Mouse (Mus musculus) layer of hippocampus, adult 2 months (tissue): ENCODE measurements at regions not wholly inside any gene's neighbourhood (a gene's known extent, or its start where the extent isn't known, plus 50 kb on each side); places are given as distances from the start of the nearest gene placed in this dataset.

ENCODE experiments used
- DNase-seq, 2 experiments: peaks; one replicate each; pipeline ENCODE4 v3.0.0; 2022; ENCODE audit warnings: low spot score in 2 of 2
- H3K27ac ChIP-seq: fragments of 200-600 bp; 2 replicates; pipeline ENCODE4 v1.8.1; 2022
- H3K4me3 ChIP-seq: fragments of 200-600 bp; 2 replicates; pipeline ENCODE4 v1.8.1; 2022; ENCODE audit warnings: mild to moderate bottlenecking
- CTCF ChIP-seq: fragments of 200-600 bp; conservative IDR thresholded peaks from 2 replicates; pipeline ENCODE4 v1.8.1; 2022; ENCODE audit warnings: antibody characterized with exemption, mild to moderate bottlenecking, moderate library complexity

DNA sequence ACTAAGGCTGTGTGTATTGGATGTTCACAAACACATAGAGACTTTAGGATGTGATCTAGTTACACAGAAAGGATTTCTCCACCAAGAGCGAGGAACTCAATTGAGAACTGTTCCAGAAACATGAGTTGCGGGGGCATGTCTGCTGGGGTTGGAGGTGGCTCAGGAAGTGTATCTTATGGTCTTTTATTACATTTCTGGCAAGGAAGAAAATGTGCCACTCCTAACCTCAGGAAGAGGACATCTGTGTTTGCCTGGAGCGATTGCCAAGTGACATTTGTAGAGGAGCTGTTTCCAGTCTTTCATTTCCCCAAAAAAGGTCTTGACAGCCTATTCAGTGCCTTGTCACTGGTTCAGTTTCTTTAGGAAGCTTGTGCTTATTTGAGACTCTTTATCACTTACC lies 606.2 kb downstream of the Tmem182 start:
- Histone ChIP-seq H3K4me3 (no peak overlapping the region), H3K27ac (no peak overlapping the region)
- TF ChIP-seq CTCF, result no peak
- peak; percentile 27 to 58 for DNase-seq

DNA sequence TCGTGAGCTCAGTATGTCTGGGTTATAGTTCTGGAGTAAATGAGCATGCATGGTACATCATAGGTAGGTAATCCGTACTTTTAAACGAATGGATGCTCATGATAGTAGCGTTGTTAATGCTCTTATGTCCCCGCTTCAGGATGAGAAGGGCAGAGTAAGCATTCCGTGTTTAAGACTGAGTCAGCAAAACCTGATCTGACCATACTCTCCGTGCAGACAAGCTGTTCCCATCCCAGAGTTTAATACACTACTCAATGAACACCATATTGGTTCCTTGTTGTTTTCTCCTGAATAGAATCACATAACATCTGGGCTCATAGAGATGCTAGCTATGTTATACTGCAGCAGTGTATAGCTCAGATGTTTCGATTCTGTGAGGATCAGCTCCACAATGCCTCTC lies 606.7 kb downstream of the Tmem182 start:
- H3K4me3 ChIP-seq, result no peak overlapping the region
- TF ChIP-seq CTCF, result no peak
- no peak overlapping the region for H3K27ac ChIP-seq
- DNase-seq, result no peak

GRCm38 (mm10) chr1:41420489-41421327 lies 615.3 kb downstream of the Tmem182 start:
- no peak overlapping the region for H3K27ac ChIP-seq
- no peak for TF ChIP-seq CTCF
- DNase-seq, result no peak

DNA sequence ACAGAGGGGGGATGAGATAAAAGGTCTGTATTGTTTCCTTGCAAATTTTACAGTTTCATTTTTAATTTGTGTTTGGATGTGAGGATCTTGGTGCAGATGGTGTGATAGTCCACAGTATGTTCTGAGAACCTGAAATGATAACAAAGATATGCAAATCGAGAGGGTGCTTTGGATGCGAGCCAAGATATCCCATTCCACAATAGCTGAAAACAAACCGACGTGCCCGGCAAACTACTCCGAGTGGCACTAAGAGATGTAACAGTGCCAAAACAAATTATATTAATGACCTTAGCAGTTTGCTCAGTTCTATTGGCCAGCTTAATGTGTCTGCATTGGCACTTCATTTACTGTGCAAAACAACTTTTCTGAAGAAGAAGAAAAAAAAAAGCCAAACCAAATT lies 622.5 kb downstream of the Tmem182 start:
- Histone ChIP-seq H3K4me3 (no peak overlapping the region), H3K27ac (no peak overlapping the region)
- TF ChIP-seq CTCF, result no peak
- peak in 1 of 2 experiments; percentile 37 for DNase-seq

More at GRCm38 (mm10) chr1:41420489-41421327, 615.3 kb downstream of the Tmem182 start:
- no peak overlapping the region for H3K4me3 ChIP-seq

- peak in 1 of 2 experiments; percentile 22 for DNase-seq
- Histone ChIP-seq H3K27ac (no peak overlapping the region), H3K4me3 (no peak overlapping the region)
- TF ChIP-seq CTCF, result no peak
Measured at GRCm38 (mm10) chr1:41431127-41431690, 625.8 kb downstream of the Tmem182 start.

GRCm38 (mm10) chr1:41435379-41435778 lies 630.0 kb downstream of the Tmem182 start:
- no peak for TF ChIP-seq CTCF
- no peak overlapping the region for H3K27ac ChIP-seq
- DNase-seq, result no peak
- H3K4me3 ChIP-seq, result no peak overlapping the region

GRCm38 (mm10) chr1:41449972-41450371 lies 644.6 kb downstream of the Tmem182 start:
- no peak for DNase-seq
- Histone ChIP-seq H3K27ac (no peak overlapping the region), H3K4me3 (no peak overlapping the region)
- no peak for TF ChIP-seq CTCF
